Mouse (Mus musculus) midbrain, embryonic 11.5 days (tissue): ENCODE measurements around the gene Hist1h3i. TPM values are rescaled to one million over a fixed set of nuclear protein-coding genes. Genes with fewer than 3 reads are reported as not detected.
A peak's percentile ranks its signal among the peaks of the same experiment; 100 is the strongest.
"Not testable (repeated sequence)": the region's sequence is repeated elsewhere in the genome, so short reads cannot be mapped to it uniquely, and the experiment has no call there.

ENCODE experiments used
- ATAC-seq: fragments of 200-750 bp; cut with Nextera tagmentation; 2 replicates; pipeline ENCODE4 v1.8.0; 2017; ENCODE audit warnings: moderate TSS enrichment, moderate library complexity; ENCODE audit not compliant: low FRiP score
- DNase-seq: peaks from one replicate; pipeline ENCODE4 v3.0.0; 2015; ENCODE audit warnings: low spot score; ENCODE audit errors: missing footprints
- H3K27ac ChIP-seq: fragments of 300-500 bp; sonication (generic); 2 replicates; pipeline ENCODE4 v1.5.1; 2014; ENCODE audit warnings: low read depth, low read length
- H3K27me3 ChIP-seq: fragments of 300-500 bp; sonication (generic); 2 replicates; pipeline ENCODE4 v1.6.1; 2014; ENCODE audit warnings: mild to moderate bottlenecking, low read length, moderate library complexity, mixed read lengths; ENCODE audit not compliant: control insufficient read depth, insufficient read depth
- H3K36me3 ChIP-seq: fragments of 300-500 bp; sonication (generic); 2 replicates; pipeline ENCODE4 v1.6.1; 2014; ENCODE audit warnings: mild to moderate bottlenecking, low read length, moderate library complexity, mixed read lengths; ENCODE audit not compliant: control insufficient read depth, insufficient read depth
- H3K4me1 ChIP-seq: fragments of 300-500 bp; sonication (generic); 2 replicates; pipeline ENCODE4 v1.6.1; 2014; ENCODE audit warnings: low read length; ENCODE audit not compliant: control insufficient read depth, insufficient read depth
- H3K4me2 ChIP-seq: fragments of 300-500 bp; sonication (generic); 2 replicates; pipeline ENCODE4 v1.6.1; 2014; ENCODE audit warnings: mild to moderate bottlenecking, moderate library complexity
- H3K4me3 ChIP-seq: fragments of 300-500 bp; sonication (generic); 2 replicates; pipeline ENCODE4 v1.5.1; 2014; ENCODE audit warnings: low read depth, low read length
- H3K9ac ChIP-seq: fragments of 300-500 bp; sonication (generic); 2 replicates; pipeline ENCODE4 v1.6.1; 2014; ENCODE audit warnings: low read length
- H3K9me3 ChIP-seq: fragments of 300-500 bp; sonication (generic); 2 replicates; pipeline ENCODE4 v1.6.1; 2016; ENCODE audit warnings: low read length; ENCODE audit not compliant: control insufficient read depth
- WGBS: fragments of 180-500 bp; shearing (Covaris S2); extraction: QIAGEN DNeasy Blood & Tissue Kit; methylation state at CpG from one replicate; pipeline ENCODE4 v1.1.7; 2014; 5-methylcytosine and 5-hydroxymethylcytosine counted together
- polyA plus RNA-seq: library from polyadenylated mRNA; unstranded; fragments of >200 nt; fragmentation: Nextera tagmentation; extraction: Ambion mirVana; gene quantifications from 2 replicates; pipeline ENCODE4 v1.2.1, GENCODE M21; 2014

Gene Hist1h3i
- polyA plus RNA-seq, 1 experiment from 2014 or later, result 304 TPM

- Histone ChIP-seq H3K27ac (peak overlapping the region; percentile 87), H3K4me1 (peaks cover 39% of the 10 kb centered on the region), H3K27me3 (no peaks in the 10 kb centered on the region), H3K4me2 (peak overlapping the region; percentile 57), H3K4me3 (no peak overlapping the region), H3K36me3 (no peaks in the 10 kb centered on the region), H3K9ac (peak overlapping the region; percentile 68), H3K9me3 (no peaks in the 10 kb centered on the region)
- DNase-seq (peak; percentile 86), ATAC-seq (no peak)
- 23% methylated on average over 6 of the region's 6 CpGs for WGBS
Measured at GRCm38 (mm10) chr13:21784311-21784710, 1.1 kb upstream of the Hist1h3i start.

- peaks cover 39% of the 10 kb centered on the region for H3K4me1 ChIP-seq
Measured at GRCm38 (mm10) chr13:21783734-21784161, 578 bp upstream of the Hist1h3i start.

GRCm38 (mm10) chr13:21782361-21783254 lies 562 bp downstream of the Hist1h3i start:
- Histone ChIP-seq H3K4me1 (peaks cover 34% of the 10 kb centered on the region), H3K4me3 (peak overlapping the region; percentile 38), H3K27ac (peak overlapping the region; percentile 87), H3K9ac (peak overlapping the region; percentile 77), H3K4me2 (peak overlapping the region; percentile 57)
- H3K9me3 ChIP-seq, H3K36me3 ChIP-seq, H3K27me3 ChIP-seq: not testable (repeated sequence)
- under 1% methylated on average over 12 of the region's 35 CpGs for whole genome bisulfite sequencing
- DNase-seq, result peak; percentile 96
- peak; percentile 0; the same call in 1 of the 2 replicates for ATAC-seq

More at GRCm38 (mm10) chr13:21783734-21784161, 578 bp upstream of the Hist1h3i start:
- ATAC-seq, result no peak
- Histone ChIP-seq H3K4me3 (peak overlapping the region; percentile 38), H3K9me3 (no peaks in the 10 kb centered on the region), H3K27ac (peak overlapping the region; percentile 87), H3K36me3 (no peaks in the 10 kb centered on the region), H3K4me2 (peak overlapping the region; percentile 57), H3K9ac (peak overlapping the region; percentile 68), H3K27me3 (no peaks in the 10 kb centered on the region)
- WGBS, result under 1% methylated on average over 9 of the region's 9 CpGs
- DNase-seq, result peak; percentile 97

- DNase-seq, result peak; percentile 90
- H3K4me2 ChIP-seq, result no peak overlapping the region
- H3K9me3 ChIP-seq, result no peaks in the 10 kb centered on the region
- no peaks in the 10 kb centered on the region for H3K27me3 ChIP-seq
- H3K36me3 ChIP-seq, result no peaks in the 10 kb centered on the region
- H3K4me1 ChIP-seq, result peaks cover 34% of the 10 kb centered on the region
- H3K9ac ChIP-seq, result no peak overlapping the region
- H3K27ac ChIP-seq, result no peak overlapping the region
- no peak for ATAC-seq
- no peak overlapping the region for H3K4me3 ChIP-seq
- 92% methylated on average over 1 of the region's 1 CpGs for WGBS
Measured at GRCm38 (mm10) chr13:21781639-21782038, 1.5 kb downstream of the Hist1h3i start.

GRCm38 (mm10) chr13:21781021-21781555 lies 2.1 kb downstream of the Hist1h3i start:
- WGBS, result 49% methylated on average over 6 of the region's 6 CpGs
- Histone ChIP-seq H3K9ac (no peak overlapping the region), H3K27me3 (no peaks in the 10 kb centered on the region), H3K9me3 (no peaks in the 10 kb centered on the region), H3K4me1 (peaks cover 33% of the 10 kb centered on the region), H3K27ac (peak overlapping the region; percentile 98), H3K4me2 (peak overlapping the region; percentile 94), H3K36me3 (no peaks in the 10 kb centered on the region), H3K4me3 (no peak overlapping the region)
- peak; percentile 93 for DNase-seq
- ATAC-seq, result no peak

- peak within 1 kb of the TSS; percentile 94 for H3K4me2 ChIP-seq
- H3K4me1 ChIP-seq, result peaks cover 28% of the 10 kb centered on the region
- peak within 1 kb of the TSS; percentile 98 for H3K27ac ChIP-seq
- under 1% methylated on average over 44 of the region's 44 CpGs for WGBS
- H3K9me3 ChIP-seq, result no peaks in the 10 kb centered on the region
- H3K9ac ChIP-seq, result peak within 1 kb of the TSS; percentile 79
- H3K4me3 ChIP-seq, result peak within 1 kb of the TSS; percentile 46
- DNase-seq, result peak; percentile 97
- no peaks in the 10 kb centered on the region for H3K27me3 ChIP-seq
- ATAC-seq, result peak; percentile 60
- no peaks in the 10 kb centered on the region for H3K36me3 ChIP-seq
Measured at GRCm38 (mm10) chr13:21779767-21780731, 3.1 kb downstream of the Hist1h3i start, which contains the start of gene Hist1h1b. Gene Hist1h1b (minus strand): TSS chr13:21780625.

- WGBS, result 5% methylated on average over 33 of the region's 33 CpGs
- peak; percentile 84 for ATAC-seq
Measured at GRCm38 (mm10) chr13:21778814-21779766, 4.1 kb downstream of the Hist1h3i start.

GRCm38 (mm10) chr13:21755707-21756106 lies 27.5 kb downstream of the Hist1h3i start:
- no peaks in the 10 kb centered on the region for H3K9me3 ChIP-seq
- no peak for DNase-seq
- no peak overlapping the region for H3K4me2 ChIP-seq
- no peak overlapping the region for H3K27ac ChIP-seq
- no peak overlapping the region for H3K4me3 ChIP-seq
- no peaks in the 10 kb centered on the region for H3K27me3 ChIP-seq
- 72% methylated on average over 1 of the region's 1 CpGs for WGBS
- no peaks in the 10 kb centered on the region for H3K36me3 ChIP-seq
- no peak overlapping the region for H3K9ac ChIP-seq
- ATAC-seq, result no peak
- H3K4me1 ChIP-seq, result 0 out of 2 replicates have a peak, but pooled peaks cover 6% of the 10 kb centered on the region

More at GRCm38 (mm10) chr13:21778814-21779766, 4.1 kb downstream of the Hist1h3i start:
- peak overlapping the region; percentile 94 for H3K4me2 ChIP-seq
- peaks cover 22% of the 10 kb centered on the region for H3K4me1 ChIP-seq
- peak overlapping the region; percentile 46 for H3K4me3 ChIP-seq
- peak; percentile 97 for DNase-seq
- H3K9me3 ChIP-seq, result no peaks in the 10 kb centered on the region
- no peaks in the 10 kb centered on the region for H3K27me3 ChIP-seq
- H3K9ac ChIP-seq, result peak overlapping the region; percentile 79
- H3K27ac ChIP-seq, result peak overlapping the region; percentile 98
- no peaks in the 10 kb centered on the region for H3K36me3 ChIP-seq
